Mouse (Mus musculus) layer of hippocampus, adult 11-12 months (tissue): ENCODE results near the gene Wfs1.

Experiments used
- DNase-seq: peaks from one replicate; pipeline ENCODE4 v3.0.0; 2022; ENCODE audit warnings: low spot score

The Wfs1 gene

GRCm38 (mm10) chr5:36933383-36933782 lies 55.6 kb downstream of the Wfs1 start:
- no peak for DNase-seq

DNA sequence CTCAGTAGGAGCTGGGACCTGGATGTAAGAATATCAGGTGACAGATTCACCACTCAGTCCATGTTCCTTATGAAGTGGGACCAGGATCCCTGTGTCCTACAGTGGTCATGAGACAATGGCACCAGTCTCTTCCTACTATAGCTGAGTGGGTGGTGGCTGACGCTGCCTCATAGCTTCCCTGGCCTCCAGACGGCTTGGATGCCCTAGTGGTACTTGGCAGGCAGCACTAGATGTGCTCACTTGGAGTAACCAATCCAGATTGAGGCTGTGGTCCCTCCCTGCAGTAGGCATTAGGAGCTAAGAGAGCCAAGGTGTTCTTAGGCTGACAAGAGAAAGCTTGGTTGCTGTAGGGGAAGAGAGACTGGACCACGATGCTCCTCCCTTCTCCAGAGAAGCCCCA lies 59.6 kb downstream of the Wfs1 start:
- DNase-seq = no peak

DNA sequence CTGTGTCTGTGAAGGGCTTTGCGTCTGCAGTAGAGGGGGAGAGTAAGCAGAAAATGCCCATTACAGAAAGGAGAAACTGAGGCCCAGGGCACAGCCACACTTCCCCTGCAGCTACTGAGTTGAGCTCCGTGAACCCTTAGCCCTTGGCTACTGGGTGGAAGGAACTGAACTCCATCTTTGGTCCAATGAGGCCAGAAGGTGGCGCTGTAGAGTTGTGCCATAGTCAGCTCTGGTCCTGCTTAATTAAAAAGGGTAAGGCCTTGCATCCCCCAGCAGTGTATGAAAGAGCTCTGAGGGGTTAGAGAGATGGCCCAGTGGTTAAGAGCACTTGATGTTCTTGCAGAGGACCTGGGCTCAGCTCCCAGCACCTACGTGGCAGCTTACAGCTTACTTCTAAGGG lies 60.3 kb downstream of the Wfs1 start:
- DNase-seq = no peak

- no peak for DNase-seq
Observed at GRCm38 (mm10) chr5:36923826-36924700, 64.9 kb downstream of the Wfs1 start.

GRCm38 (mm10) chr5:36922811-36923210 lies 66.2 kb downstream of the Wfs1 start:
- no peak for DNase-seq

- DNase-seq = no peak
Observed at GRCm38 (mm10) chr5:36921871-36922270, 67.1 kb downstream of the Wfs1 start.

GRCm38 (mm10) chr5:36920072-36920471 lies 68.9 kb downstream of the Wfs1 start:
- no peak for DNase-seq

DNA sequence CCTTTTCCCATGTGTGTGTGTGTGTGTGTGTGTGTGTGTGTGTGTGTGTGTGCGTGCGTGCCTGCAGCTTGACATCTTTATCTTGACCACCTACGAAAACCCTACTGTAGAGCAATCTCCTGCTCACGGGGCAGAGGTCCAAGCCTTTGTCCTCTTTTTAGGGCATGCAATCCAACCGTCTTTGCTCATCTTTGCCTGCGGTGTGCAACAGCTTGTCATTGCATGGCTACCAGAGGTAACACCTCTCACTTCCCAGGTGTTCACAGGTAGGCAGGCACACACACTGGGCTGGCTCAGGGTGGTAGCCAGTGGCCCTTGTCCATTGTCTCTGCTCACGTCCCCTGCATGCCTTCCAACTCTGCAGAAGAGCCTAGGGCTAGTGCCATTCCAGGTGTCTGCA lies 71.0 kb downstream of the Wfs1 start:
- DNase-seq = no peak

GRCm38 (mm10) chr5:36917245-36917644 lies 71.8 kb downstream of the Wfs1 start:
- DNase-seq = no peak

- peak; percentile 53 for DNase-seq
Observed at GRCm38 (mm10) chr5:36916581-36916980, 72.4 kb downstream of the Wfs1 start.
